Mouse (Mus musculus) limb, embryonic 13.5 days (tissue): ENCODE measurements around the gene Qprt. TPM values are rescaled to one million over a fixed set of nuclear protein-coding genes. Genes with fewer than 3 reads are reported as not detected.

Experiments used
- ATAC-seq: fragments of 200-750 bp; cut with Nextera tagmentation; 2 replicates; pipeline ENCODE4 v1.8.0; 2017; ENCODE audit warnings: low read depth, moderate number of reproducible peaks, moderate TSS enrichment; ENCODE audit not compliant: low FRiP score
- H3K27ac ChIP-seq: fragments of 300-500 bp; sonication (generic); 2 replicates; pipeline ENCODE4 v1.5.1; 2015; ENCODE audit warnings: inconsistent platforms, mild to moderate bottlenecking, moderate library complexity
- H3K27me3 ChIP-seq: fragments of 300-500 bp; sonication (generic); 2 replicates; pipeline ENCODE4 v1.6.1; 2015; ENCODE audit warnings: mild to moderate bottlenecking, inconsistent platforms
- H3K36me3 ChIP-seq: fragments of 300-500 bp; sonication (generic); 2 replicates; pipeline ENCODE4 v1.6.1; 2015; ENCODE audit warnings: inconsistent platforms, mild to moderate bottlenecking, moderate library complexity
- H3K4me1 ChIP-seq: fragments of 300-500 bp; sonication (generic); 2 replicates; pipeline ENCODE4 v1.6.1; 2015; ENCODE audit warnings: inconsistent platforms
- H3K4me2 ChIP-seq: fragments of 300-500 bp; sonication (generic); replicated peaks from 2 replicates; pipeline ENCODE4 v1.6.1; 2015; ENCODE audit warnings: inconsistent platforms, mild to moderate bottlenecking, moderate library complexity
- H3K4me3 ChIP-seq: fragments of 300-500 bp; sonication (generic); 2 replicates; pipeline ENCODE4 v1.5.1; 2015; ENCODE audit warnings: moderate library complexity, mild to moderate bottlenecking, inconsistent platforms
- H3K9ac ChIP-seq: fragments of 300-500 bp; sonication (generic); 2 replicates; pipeline ENCODE4 v1.6.1; 2015; ENCODE audit warnings: mild to moderate bottlenecking, inconsistent platforms
- H3K9me3 ChIP-seq: fragments of 300-500 bp; sonication (generic); 2 replicates; pipeline ENCODE4 v1.6.1; 2016; ENCODE audit warnings: inconsistent platforms
- WGBS: fragments of 180-500 bp; shearing (Covaris S2); methylation state at CpG from one replicate; pipeline ENCODE4 v1.1.7; 2015; 5-methylcytosine and 5-hydroxymethylcytosine counted together
- polyA plus RNA-seq: library from polyadenylated mRNA; unstranded; fragments of >200 nt; fragmentation: Nextera tagmentation; extraction: Ambion mirVana; gene quantifications from 2 replicates; pipeline ENCODE4 v1.2.1, GENCODE M21; 2015

Qprt gene
- polyA plus RNA-seq, 1 experiment from 2014 or later = 3.1 TPM

DNA sequence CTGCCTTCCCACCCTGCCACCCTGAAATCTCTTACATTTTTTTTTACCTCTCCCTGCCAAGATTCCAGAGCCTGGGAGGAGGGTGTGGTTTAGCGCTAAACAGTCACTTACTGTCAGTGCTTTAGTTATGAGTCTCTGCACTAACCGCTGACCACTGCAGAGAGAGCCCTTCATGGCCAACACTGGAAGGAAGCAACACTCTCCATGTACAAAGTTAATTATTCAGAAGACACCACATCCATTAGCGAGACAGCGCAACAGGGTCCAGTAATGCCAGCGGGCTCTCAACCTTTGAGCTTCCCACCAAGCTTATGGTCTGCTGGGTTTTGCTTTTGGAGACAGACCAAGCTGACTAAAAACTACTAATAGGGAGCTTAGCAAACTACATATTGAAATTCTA is 45.8 kb downstream of the Qprt start:
- peaks cover 8% of the 10 kb centered on the region; the same call in 1 of the 2 replicates for H3K4me1 ChIP-seq
- WGBS = 92% methylated on average over 5 of the region's 5 CpGs
- no peaks in the 10 kb centered on the region for H3K36me3 ChIP-seq
- peaks cover 6% of the 10 kb centered on the region; the same call in 1 of the 2 replicates for H3K9me3 ChIP-seq
- no peak overlapping the region for H3K9ac ChIP-seq
- H3K4me2 ChIP-seq = no peak overlapping the region
- no peaks in the 10 kb centered on the region for H3K27me3 ChIP-seq
- no peak overlapping the region for H3K4me3 ChIP-seq
- no peak overlapping the region for H3K27ac ChIP-seq
- no peak for ATAC-seq

DNA sequence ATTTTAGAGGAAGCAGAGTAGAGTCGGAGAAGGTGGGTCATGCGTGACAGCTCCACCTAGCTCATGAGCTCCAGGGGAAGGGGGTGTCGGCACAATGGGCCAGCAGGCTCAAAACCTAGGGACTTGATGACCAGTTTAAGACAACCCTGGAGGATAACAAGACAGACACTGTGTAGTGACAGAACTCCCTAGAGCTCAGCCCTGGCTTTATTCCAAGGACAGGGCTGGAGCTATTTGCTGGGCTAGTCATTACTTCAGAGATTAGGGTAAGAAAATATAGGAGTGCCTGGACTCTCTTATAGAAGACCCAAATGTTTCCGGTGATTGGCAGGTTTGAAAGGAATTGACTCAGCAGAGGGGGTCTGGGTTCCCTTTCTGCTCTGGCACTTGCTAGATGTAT is 48.8 kb downstream of the Qprt start:
- no peak for ATAC-seq
- WGBS = 88% methylated on average over 4 of the region's 4 CpGs
- H3K36me3 ChIP-seq = no peaks in the 10 kb centered on the region
- H3K4me3 ChIP-seq = no peak overlapping the region
- H3K27me3 ChIP-seq = no peaks in the 10 kb centered on the region
- no peak overlapping the region for H3K9ac ChIP-seq
- no peak overlapping the region for H3K27ac ChIP-seq
- H3K4me1 ChIP-seq = peaks cover 8% of the 10 kb centered on the region; the same call in 1 of the 2 replicates
- peaks cover 6% of the 10 kb centered on the region; the same call in 1 of the 2 replicates for H3K9me3 ChIP-seq
- H3K4me2 ChIP-seq = no peak overlapping the region

DNA sequence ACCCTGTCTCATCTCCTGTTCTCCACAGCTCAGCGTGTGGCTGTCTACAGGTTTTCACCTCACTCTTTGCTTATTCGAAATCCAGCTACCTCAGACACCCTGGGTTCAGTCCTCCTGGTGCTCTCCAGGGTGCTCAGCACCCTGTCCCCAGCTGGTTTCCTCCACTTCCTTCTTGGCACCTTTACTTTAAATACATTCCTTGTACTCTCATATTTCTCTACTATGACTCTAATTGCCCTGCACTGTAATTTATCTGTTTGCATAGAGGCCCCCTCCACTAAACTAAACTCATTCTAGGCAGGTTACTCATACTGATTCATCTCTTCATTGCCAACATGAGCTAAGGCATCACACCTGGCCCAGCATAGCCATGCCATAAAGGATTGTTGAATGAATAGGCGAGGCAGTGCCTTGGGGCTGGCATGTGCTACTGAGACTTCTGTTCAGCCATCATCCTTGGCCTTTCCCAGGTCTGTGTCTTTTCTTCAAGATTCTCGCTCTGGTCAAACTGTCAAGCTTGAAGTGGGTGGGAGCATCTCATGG is 51.1 kb downstream of the Qprt start:
- no peak for ATAC-seq
- WGBS = 70% methylated on average over 4 of the region's 4 CpGs

GRCm38 (mm10) chr7:127066317-127066716 is 55.7 kb downstream of the Qprt start:
- H3K4me1 ChIP-seq = no peaks in the 10 kb centered on the region
- no peaks in the 10 kb centered on the region for H3K27me3 ChIP-seq
- H3K4me2 ChIP-seq = no peak overlapping the region
- H3K36me3 ChIP-seq = no peaks in the 10 kb centered on the region
- H3K9ac ChIP-seq = no peak overlapping the region
- WGBS = 73% methylated on average over 4 of the region's 4 CpGs
- no peaks in the 10 kb centered on the region for H3K9me3 ChIP-seq
- no peak overlapping the region for H3K4me3 ChIP-seq
- no peak overlapping the region for H3K27ac ChIP-seq
- ATAC-seq = no peak

More for the DNA sequence above, 51.1 kb downstream of the Qprt start:
- H3K4me2 ChIP-seq = no peak overlapping the region
- no peaks in the 10 kb centered on the region for H3K36me3 ChIP-seq
- no peak overlapping the region for H3K4me3 ChIP-seq
- no peak overlapping the region for H3K9ac ChIP-seq
- H3K9me3 ChIP-seq = peaks cover 6% of the 10 kb centered on the region; the same call in 1 of the 2 replicates
- H3K27me3 ChIP-seq = no peaks in the 10 kb centered on the region
- no peak overlapping the region for H3K27ac ChIP-seq
- peaks cover 8% of the 10 kb centered on the region; the same call in 1 of the 2 replicates for H3K4me1 ChIP-seq

DNA sequence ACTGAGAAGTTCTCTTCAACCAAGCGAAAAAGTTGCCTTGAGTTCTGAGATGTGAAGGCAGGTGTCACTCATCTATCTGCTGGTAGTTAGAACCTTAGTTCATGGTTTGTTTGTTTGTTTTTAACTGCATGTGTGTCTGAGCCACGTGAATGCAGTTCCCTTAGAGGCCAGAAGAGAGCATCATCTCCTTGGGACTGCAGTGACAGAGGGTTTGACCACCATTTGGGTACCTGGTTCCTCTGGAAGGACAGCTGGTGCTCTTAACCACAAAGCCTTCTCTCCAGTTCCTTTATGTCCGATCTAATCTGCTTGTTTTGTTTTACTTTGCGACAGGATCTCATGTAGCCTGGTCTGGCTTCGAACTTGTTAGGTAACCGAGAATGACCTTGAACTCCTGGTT is 56.5 kb downstream of the Qprt start:
- H3K4me1 ChIP-seq = no peaks in the 10 kb centered on the region
- H3K27me3 ChIP-seq = no peaks in the 10 kb centered on the region
- H3K36me3 ChIP-seq = no peaks in the 10 kb centered on the region
- H3K9me3 ChIP-seq = no peaks in the 10 kb centered on the region
- WGBS = 86% methylated on average over 6 of the region's 6 CpGs
- no peak overlapping the region for H3K4me3 ChIP-seq
- H3K9ac ChIP-seq = no peak overlapping the region
- ATAC-seq = no peak
- no peak overlapping the region for H3K27ac ChIP-seq
- H3K4me2 ChIP-seq = no peak overlapping the region

Other genes starting within 250 kb of the Qprt start
- gene Taok2, start 237.5 kb downstream of the Qprt start, polyA plus RNA-seq = 54.4 and 57.2 TPM in 2 replicates
- 24.5 and 27.0 TPM in 2 replicates for gene Tmem219, start 199.3 kb downstream of the Qprt start, polyA plus RNA-seq
- gene Kctd13, start 193.3 kb downstream of the Qprt start, polyA plus RNA-seq = 16.9 and 17.2 TPM in 2 replicates
- gene Asphd1, start 172.6 kb downstream of the Qprt start, polyA plus RNA-seq = 0.20 TPM in 1 of 2 replicates, not detected in the other
- 0.33 and 0.66 TPM in 2 replicates for gene Sez6l2, start 171.7 kb downstream of the Qprt start, polyA plus RNA-seq
- gene Cdipt, start 146.3 kb downstream of the Qprt start, polyA plus RNA-seq = 97.1 and 105 TPM in 2 replicates
- 0.65 and 1.9 TPM in 2 replicates for gene Cdiptos, start 146.1 kb downstream of the Qprt start, polyA plus RNA-seq
- gene Mvp, start 107.6 kb downstream of the Qprt start, polyA plus RNA-seq = 5.5 and 5.6 TPM in 2 replicates
- gene Pagr1b, start 105.7 kb downstream of the Qprt start, polyA plus RNA-seq = 0.31 TPM in 1 of 2 replicates, not detected in the other
- 48.2 and 70.2 TPM in 2 replicates for gene Pagr1a, start 104.9 kb downstream of the Qprt start, polyA plus RNA-seq
- gene Gm42742, start 101.1 kb downstream of the Qprt start, polyA plus RNA-seq = 52.2 and 64.8 TPM in 2 replicates
- 6.9 and 10.4 TPM in 2 replicates for gene Prrt2, start 101.0 kb downstream of the Qprt start, polyA plus RNA-seq
- gene Maz, start 95.2 kb downstream of the Qprt start, polyA plus RNA-seq = 61.9 and 64.6 TPM in 2 replicates
- 113 and 118 TPM in 2 replicates for gene Kif22, start 79.8 kb downstream of the Qprt start, polyA plus RNA-seq
- not detected in 2 replicates for gene Zg16, start 34.9 kb downstream of the Qprt start, polyA plus RNA-seq
- gene AI467606, start 30.9 kb downstream of the Qprt start, polyA plus RNA-seq = 2.6 and 2.7 TPM in 2 replicates
- 0.25 and 0.34 TPM in 2 replicates for gene Spn, start 15.6 kb upstream of the Qprt start, polyA plus RNA-seq
- 72.2 and 72.4 TPM in 2 replicates for gene Cd2bp2, start 73.8 kb upstream of the Qprt start, polyA plus RNA-seq
- gene Tbc1d10b, start 86.2 kb upstream of the Qprt start, polyA plus RNA-seq = 31.7 and 34.8 TPM in 2 replicates
- 350 and 353 TPM in 2 replicates for gene Mylpf, start 86.7 kb upstream of the Qprt start, polyA plus RNA-seq
- gene Zfp553, start 110.8 kb upstream of the Qprt start, polyA plus RNA-seq = 51.8 and 52.1 TPM in 2 replicates
- gene Sept1, start 110.9 kb upstream of the Qprt start, polyA plus RNA-seq = 23.5 and 27.9 TPM in 2 replicates
- gene Zfp771, start 122.0 kb upstream of the Qprt start, polyA plus RNA-seq = 75.1 and 82.7 TPM in 2 replicates
- 172 and 176 TPM in 2 replicates for gene Dctpp1, start 138.5 kb upstream of the Qprt start, polyA plus RNA-seq
- gene Sephs2, start 151.8 kb upstream of the Qprt start, polyA plus RNA-seq = 69.4 and 72.8 TPM in 2 replicates
- gene Itgal, start 174.0 kb upstream of the Qprt start, polyA plus RNA-seq = 0.69 TPM in 2 replicates
- gene Zfp768, start 223.4 kb upstream of the Qprt start, polyA plus RNA-seq = 19.8 and 20.6 TPM in 2 replicates